Mouse (Mus musculus) lung, embryonic 16.5 days (tissue): ENCODE results near the gene Stau1. TPM values are rescaled to one million over a fixed set of nuclear protein-coding genes. Genes with fewer than 3 reads are reported as not detected.
A peak's percentile ranks its signal among the peaks of the same experiment; 100 is the strongest.

Experiments used
- ATAC-seq: fragments of 200-750 bp; cut with Nextera tagmentation; 2 replicates; pipeline ENCODE4 v1.8.0; 2017; ENCODE audit warnings: low read depth, mild to moderate bottlenecking, moderate library complexity
- H3K27ac ChIP-seq: fragments of 300-500 bp; sonication (generic); 2 replicates; pipeline ENCODE4 v1.5.1; 2014; ENCODE audit warnings: mild to moderate bottlenecking, control low read depth, low read length
- H3K27me3 ChIP-seq: fragments of 300-500 bp; sonication (generic); 2 replicates; pipeline ENCODE4 v1.6.1; 2014; ENCODE audit warnings: low read depth, low read length, mixed read lengths; ENCODE audit not compliant: control insufficient read depth, insufficient read depth
- H3K36me3 ChIP-seq: fragments of 300-500 bp; sonication (generic); 2 replicates; pipeline ENCODE4 v1.6.1; 2014; ENCODE audit warnings: low read length; ENCODE audit not compliant: control insufficient read depth, insufficient read depth
- H3K4me1 ChIP-seq: fragments of 300-500 bp; sonication (generic); replicated peaks from 2 replicates; pipeline ENCODE4 v1.6.1; 2014; ENCODE audit warnings: low read length, mixed read lengths; ENCODE audit not compliant: control insufficient read depth, insufficient read depth
- H3K4me2 ChIP-seq: fragments of 300-500 bp; sonication (generic); 2 replicates; pipeline ENCODE4 v1.6.1; 2014; ENCODE audit warnings: low read depth, low read length, control low read depth
- H3K4me3 ChIP-seq: fragments of 300-500 bp; sonication (generic); 2 replicates; pipeline ENCODE4 v1.5.1; 2014; ENCODE audit warnings: mild to moderate bottlenecking, low read length, control low read depth
- H3K9ac ChIP-seq: fragments of 300-500 bp; sonication (generic); 2 replicates; pipeline ENCODE4 v1.6.1; 2014; ENCODE audit warnings: low read length, control low read depth
- H3K9me3 ChIP-seq: fragments of 300-500 bp; sonication (generic); 2 replicates; pipeline ENCODE4 v1.6.1; 2016; ENCODE audit warnings: low read length; ENCODE audit not compliant: control insufficient read depth
- WGBS: fragments of 180-500 bp; shearing (Covaris S2); extraction: QIAGEN DNeasy Blood & Tissue Kit; methylation state at CpG from one replicate; pipeline ENCODE4 v1.1.7; 2014; 5-methylcytosine and 5-hydroxymethylcytosine counted together
- polyA plus RNA-seq: library from polyadenylated mRNA; unstranded; fragments of >200 nt; fragmentation: Nextera tagmentation; extraction: Ambion mirVana; gene quantifications from 2 replicates; pipeline ENCODE4 v1.2.1, GENCODE M21; 2015

The Stau1 gene
- polyA plus RNA-seq: 79.6 and 86.8 TPM in 2 replicates

DNA sequence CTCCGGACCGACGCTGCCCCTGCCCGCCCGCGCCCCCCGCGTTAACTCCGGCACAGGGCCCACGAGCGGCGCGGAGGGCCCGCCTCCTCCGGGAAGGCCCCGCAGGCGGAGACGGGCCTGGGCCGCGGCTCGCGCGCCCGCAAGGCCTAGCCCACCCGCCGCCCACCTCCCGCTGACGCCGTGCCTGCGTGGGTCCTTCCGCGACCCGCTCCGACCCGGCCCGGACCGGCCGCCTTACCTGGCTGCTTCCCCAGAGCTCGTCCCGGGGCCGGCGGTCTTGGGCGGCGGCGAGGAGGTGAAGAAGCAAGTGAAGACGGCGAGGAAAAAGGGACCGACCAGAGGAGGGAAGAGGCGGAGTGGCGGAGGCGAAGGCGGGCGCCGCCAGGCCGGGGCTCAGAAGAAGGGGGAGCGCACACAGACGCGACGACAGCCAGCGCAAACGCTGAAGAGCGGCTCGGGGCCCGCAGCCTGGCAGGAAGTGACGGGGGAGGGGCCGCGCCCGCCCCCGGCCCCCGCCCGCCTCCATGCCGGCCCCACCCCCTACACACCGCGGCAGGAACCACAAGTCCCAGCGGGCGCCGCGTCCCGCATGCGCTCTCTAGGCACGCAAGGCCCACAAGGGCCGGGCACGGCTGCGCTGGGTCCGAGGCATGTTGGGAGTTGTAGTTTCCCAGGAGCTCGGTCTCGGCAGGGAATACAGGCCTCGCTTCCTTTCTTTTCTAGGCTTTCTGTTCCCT is at the start of gene Stau1:
TSS of gene Stau1 (minus strand) at position 504 of the 737 bp plus-strand sequence.
- peak within 1 kb of the TSS; percentile 82 for H3K4me2 ChIP-seq
- WGBS: under 1% methylated on average over 78 of the region's 88 CpGs
- peak; percentile 100 for ATAC-seq

DNA sequence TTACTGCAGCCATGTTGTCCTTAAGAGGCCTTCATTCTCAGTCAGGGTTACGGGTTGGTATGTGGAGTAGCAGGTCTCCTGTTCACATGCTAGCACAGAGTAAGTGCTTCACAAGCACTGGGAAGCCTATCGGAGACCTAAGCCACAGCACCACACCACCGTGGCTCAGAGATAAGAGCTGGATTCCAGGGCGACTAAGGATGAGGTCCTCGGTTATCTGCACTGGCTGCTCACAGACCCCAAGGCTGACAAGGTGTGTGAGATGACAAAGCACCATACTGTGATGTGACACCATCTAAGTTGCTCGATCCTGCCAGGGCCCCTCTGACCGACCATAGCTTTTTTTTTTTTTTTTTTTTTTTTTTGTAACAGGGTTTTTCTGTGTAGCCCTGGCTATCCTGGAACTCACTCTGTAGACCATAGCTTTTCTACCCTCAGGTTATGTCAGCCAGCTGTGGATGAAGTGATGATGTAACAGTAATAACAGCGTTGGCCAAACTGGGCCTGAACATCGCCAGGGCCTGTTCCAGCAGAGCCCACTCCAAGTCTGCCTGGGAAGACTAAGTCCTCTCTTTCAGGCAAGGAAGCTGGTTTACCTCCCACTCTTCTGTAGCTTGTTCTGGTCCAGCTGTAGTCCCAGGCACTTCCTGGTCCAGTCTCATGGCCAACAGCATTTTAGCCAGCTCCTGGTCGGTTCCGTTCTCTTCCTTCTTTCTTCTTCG is 47.5 kb upstream of the Stau1 start:
- Histone ChIP-seq H3K9me3 (no peaks in the 10 kb centered on the region), H3K27me3 (no peaks in the 10 kb centered on the region), H3K4me2 (no peak overlapping the region), H3K4me3 (no peak overlapping the region), H3K27ac (no peak overlapping the region), H3K36me3 (peaks cover 42% of the 10 kb centered on the region), H3K9ac (no peak overlapping the region), H3K4me1 (no peaks in the 10 kb centered on the region)
- WGBS: 82% methylated on average over 12 of the region's 12 CpGs
- no peak; the same call in 1 of the 2 replicates for ATAC-seq

More for the DNA sequence above, at the start of gene Stau1:
- Histone ChIP-seq H3K27me3 (no peaks in the 10 kb centered on the region), H3K9me3 (no peaks in the 10 kb centered on the region), H3K27ac (peak within 1 kb of the TSS; percentile 98), H3K4me3 (peak within 1 kb of the TSS; percentile 96), H3K36me3 (no peaks in the 10 kb centered on the region), H3K9ac (peak within 1 kb of the TSS; percentile 97), H3K4me1 (peaks cover 30% of the 10 kb centered on the region)

DNA sequence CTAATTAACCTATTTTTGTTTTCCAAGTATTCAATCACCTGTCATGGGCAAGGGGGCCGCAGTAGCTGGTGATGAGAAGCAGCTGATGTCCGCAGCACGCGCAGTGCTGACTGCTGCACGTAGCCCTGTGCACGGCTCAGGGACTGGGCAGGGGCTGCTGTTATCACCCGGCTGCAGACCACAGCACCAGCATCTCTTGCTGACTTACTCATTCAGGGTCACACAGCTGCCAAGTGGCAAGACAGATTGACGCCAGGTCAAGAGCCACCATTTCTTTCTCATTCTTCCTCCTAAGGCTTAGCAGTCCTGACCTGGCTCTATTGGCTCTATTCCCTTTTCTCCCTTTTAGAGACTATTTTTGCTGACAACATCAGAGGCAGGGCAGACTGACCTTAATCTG is 43.3 kb upstream of the Stau1 start:
- H3K9ac ChIP-seq: no peak overlapping the region
- ATAC-seq: no peak

DNA sequence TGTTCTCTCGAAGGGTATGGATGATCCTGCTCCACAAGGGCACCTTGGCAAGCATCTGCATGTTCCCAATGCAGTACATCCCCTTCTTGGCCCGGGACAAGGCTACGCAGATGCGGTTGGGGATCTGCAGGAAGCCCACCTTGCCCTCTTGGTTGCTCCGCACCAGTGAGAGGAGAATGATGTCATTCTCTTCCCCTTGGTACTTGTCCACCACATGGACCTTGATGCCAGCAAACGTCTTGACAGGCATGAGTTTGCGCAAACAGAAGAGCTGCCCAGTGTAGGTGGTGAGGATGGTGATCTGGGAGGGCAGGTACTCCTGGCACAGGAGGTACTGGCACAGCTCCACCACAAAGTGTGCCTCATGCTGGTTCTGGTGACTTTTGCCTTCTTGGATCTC is 42.6 kb upstream of the Stau1 start:
- peaks cover 55% of the 10 kb centered on the region for H3K36me3 ChIP-seq
- H3K9me3 ChIP-seq: no peaks in the 10 kb centered on the region
- H3K4me1 ChIP-seq: no peaks in the 10 kb centered on the region
- no peak overlapping the region for H3K4me2 ChIP-seq
- H3K27me3 ChIP-seq: no peaks in the 10 kb centered on the region
- WGBS: 88% methylated on average over 7 of the region's 7 CpGs
- no peak for ATAC-seq
- H3K9ac ChIP-seq: no peak overlapping the region
- H3K4me3 ChIP-seq: no peak overlapping the region
- H3K27ac ChIP-seq: no peak overlapping the region

More for the DNA sequence above, 43.3 kb upstream of the Stau1 start:
- no peaks in the 10 kb centered on the region for H3K9me3 ChIP-seq
- 54% methylated on average over 8 of the region's 8 CpGs for WGBS
- H3K36me3 ChIP-seq: peaks cover 48% of the 10 kb centered on the region
- H3K4me1 ChIP-seq: no peaks in the 10 kb centered on the region
- H3K4me2 ChIP-seq: no peak overlapping the region
- no peak overlapping the region for H3K4me3 ChIP-seq
- H3K27me3 ChIP-seq: no peaks in the 10 kb centered on the region
- H3K27ac ChIP-seq: no peak overlapping the region

DNA sequence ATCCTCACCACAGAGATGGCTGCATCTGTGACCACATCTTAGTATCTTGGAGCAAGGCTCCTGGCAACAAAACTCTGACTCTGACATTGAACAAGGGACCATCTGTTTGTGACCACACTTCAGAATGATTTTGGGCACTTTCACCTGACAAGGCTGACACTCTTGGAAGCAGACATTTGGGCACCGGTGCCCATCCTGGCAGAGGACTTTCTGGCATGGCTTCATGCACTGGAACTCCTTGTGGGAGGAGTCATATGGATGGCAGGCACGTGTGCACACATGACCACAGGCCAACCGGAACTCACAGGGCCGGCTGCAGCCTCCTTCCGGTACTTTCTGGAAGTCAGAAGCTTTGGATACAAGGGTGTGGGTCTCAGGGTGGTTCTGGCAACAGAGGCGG is 42.2 kb upstream of the Stau1 start:
- H3K27me3 ChIP-seq: no peaks in the 10 kb centered on the region
- ATAC-seq: no peak
- H3K9ac ChIP-seq: no peak overlapping the region
- H3K4me2 ChIP-seq: no peak overlapping the region
- no peak overlapping the region for H3K27ac ChIP-seq
- H3K36me3 ChIP-seq: peaks cover 56% of the 10 kb centered on the region
- H3K9me3 ChIP-seq: no peaks in the 10 kb centered on the region
- no peaks in the 10 kb centered on the region for H3K4me1 ChIP-seq
- H3K4me3 ChIP-seq: no peak overlapping the region
- WGBS: 89% methylated on average over 6 of the region's 6 CpGs

DNA sequence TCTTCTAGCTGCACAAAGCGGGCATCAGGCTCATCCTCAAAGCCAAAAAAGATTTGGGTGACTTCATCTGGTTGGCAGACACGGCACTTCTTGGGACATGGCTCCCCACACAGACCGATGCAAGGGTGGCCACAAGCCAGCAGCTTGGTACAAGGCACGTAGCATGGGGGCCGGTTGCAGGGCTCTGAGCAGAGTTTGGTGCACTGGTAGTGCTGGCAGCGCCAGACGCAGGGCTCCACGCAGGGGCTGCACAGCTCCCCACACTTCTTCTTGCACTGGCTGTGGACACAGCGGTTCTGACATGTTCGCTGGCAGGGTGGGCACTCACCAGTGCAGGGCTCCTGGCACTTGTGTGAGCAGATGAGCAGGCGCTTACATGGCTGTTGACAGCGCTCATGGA is 41.6 kb upstream of the Stau1 start:
- Histone ChIP-seq H3K27me3 (no peaks in the 10 kb centered on the region), H3K9ac (no peak overlapping the region)
- 90% methylated on average over 12 of the region's 12 CpGs for WGBS

DNA sequence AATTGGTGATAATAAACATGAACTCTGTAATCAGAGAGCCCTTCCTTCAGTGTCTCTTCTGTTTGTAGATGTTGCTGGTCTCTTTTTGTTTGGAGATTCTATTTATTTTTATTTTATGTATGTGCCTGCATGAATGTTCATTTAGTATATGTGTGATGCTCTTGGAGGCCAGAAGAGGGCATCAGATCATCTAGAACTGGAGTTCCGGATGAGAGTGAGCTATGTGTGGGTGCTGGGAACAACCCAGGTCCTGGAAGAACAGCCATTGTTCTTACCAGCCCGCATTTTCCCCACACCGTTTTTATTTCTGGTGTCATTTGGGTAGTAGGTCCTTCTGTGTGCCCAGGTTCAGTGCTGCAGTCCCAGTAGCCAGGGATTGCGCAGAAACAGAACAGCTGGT is 34.4 kb upstream of the Stau1 start:
- Histone ChIP-seq H3K36me3 (peaks cover 63% of the 10 kb centered on the region), H3K4me1 (no peaks in the 10 kb centered on the region), H3K27ac (no peak overlapping the region), H3K4me2 (no peak overlapping the region), H3K27me3 (no peaks in the 10 kb centered on the region), H3K9ac (no peak overlapping the region), H3K4me3 (no peak overlapping the region), H3K9me3 (no peaks in the 10 kb centered on the region)
- no peak for ATAC-seq
- 87% methylated on average over 4 of the region's 4 CpGs for WGBS

More for the DNA sequence above, 41.6 kb upstream of the Stau1 start:
- Histone ChIP-seq H3K4me2 (no peak overlapping the region), H3K9me3 (no peaks in the 10 kb centered on the region), H3K4me1 (no peaks in the 10 kb centered on the region), H3K27ac (no peak overlapping the region), H3K4me3 (no peak overlapping the region), H3K36me3 (peaks cover 55% of the 10 kb centered on the region)
- no peak for ATAC-seq

GRCm38 (mm10) chr2:167028553-167028952 is 32.5 kb upstream of the Stau1 start:
- H3K27ac ChIP-seq: no peak overlapping the region
- WGBS: 90% methylated on average over 7 of the region's 7 CpGs
- H3K36me3 ChIP-seq: peaks cover 54% of the 10 kb centered on the region
- no peaks in the 10 kb centered on the region for H3K9me3 ChIP-seq
- H3K9ac ChIP-seq: no peak overlapping the region
- H3K4me3 ChIP-seq: no peak overlapping the region
- no peaks in the 10 kb centered on the region for H3K4me1 ChIP-seq
- ATAC-seq: no peak
- no peaks in the 10 kb centered on the region for H3K27me3 ChIP-seq
- H3K4me2 ChIP-seq: no peak overlapping the region

GRCm38 (mm10) chr2:167019396-167019795 is 23.3 kb upstream of the Stau1 start:
- Histone ChIP-seq H3K36me3 (peaks cover 26% of the 10 kb centered on the region), H3K27ac (no peak overlapping the region), H3K9ac (no peak overlapping the region), H3K4me1 (peaks cover 10% of the 10 kb centered on the region), H3K27me3 (no peaks in the 10 kb centered on the region), H3K4me2 (no peak overlapping the region), H3K9me3 (no peaks in the 10 kb centered on the region), H3K4me3 (no peak overlapping the region)
- WGBS: 84% methylated on average over 10 of the region's 10 CpGs
- no peak for ATAC-seq
